Mouse (Mus musculus): ENCODE results near the gene Gm28729. TPM values are rescaled to one million over a fixed set of nuclear protein-coding genes. Genes with fewer than 3 reads are reported as not detected.
"Not testable (repeated sequence)": the region's sequence is repeated elsewhere in the genome, so short reads cannot be mapped to it uniquely, and the experiment has no call there.

Gene Gm28729
- polyA plus RNA-seq, 1 experiment from 2014 or later, result not detected

DNA sequence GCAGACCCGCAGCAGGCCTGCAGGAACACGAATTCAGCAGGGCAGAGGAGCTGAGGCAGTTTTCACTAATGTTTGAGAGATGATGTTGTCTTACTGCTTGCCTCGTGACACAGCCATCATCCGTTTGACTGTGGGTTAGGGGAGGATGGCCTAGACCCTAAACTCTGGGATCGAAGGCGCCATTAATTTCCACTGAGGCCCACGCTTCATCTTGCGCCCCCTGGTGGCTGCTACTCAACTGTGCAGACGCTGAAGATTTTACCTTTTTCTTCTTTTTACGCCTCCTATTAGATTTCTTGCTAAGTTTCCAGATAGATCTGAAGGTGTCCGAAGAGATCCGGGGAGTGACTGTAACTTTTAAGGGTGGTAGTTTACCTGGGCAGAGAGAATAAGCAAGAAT is 33.3 kb downstream of the Gm28729 start:
- no peak overlapping the region for H3K27ac ChIP-seq (ENCODE audit: poor library complexity, severe bottlenecking)
- no peaks in the 10 kb centered on the region for H3K36me3 ChIP-seq
- 0 out of 2 replicates have a peak, but pooled peaks cover 8% of the 10 kb centered on the region for H3K4me1 ChIP-seq (replicated peaks)
- H3K9me3 ChIP-seq (replicated peaks), result no peaks in the 10 kb centered on the region
- H3K4me2 ChIP-seq, result no peak overlapping the region
- no peak overlapping the region for H3K9ac ChIP-seq
- H3K4me3 ChIP-seq, result no peak overlapping the region
- WGBS, result 41% methylated on average over 12 of the region's 12 CpGs
- H3K27me3 ChIP-seq (replicated peaks), result no peaks in the 10 kb centered on the region
- no peak for ATAC-seq (ENCODE audit: insufficient number of reproducible peaks, low FRiP score)

DNA sequence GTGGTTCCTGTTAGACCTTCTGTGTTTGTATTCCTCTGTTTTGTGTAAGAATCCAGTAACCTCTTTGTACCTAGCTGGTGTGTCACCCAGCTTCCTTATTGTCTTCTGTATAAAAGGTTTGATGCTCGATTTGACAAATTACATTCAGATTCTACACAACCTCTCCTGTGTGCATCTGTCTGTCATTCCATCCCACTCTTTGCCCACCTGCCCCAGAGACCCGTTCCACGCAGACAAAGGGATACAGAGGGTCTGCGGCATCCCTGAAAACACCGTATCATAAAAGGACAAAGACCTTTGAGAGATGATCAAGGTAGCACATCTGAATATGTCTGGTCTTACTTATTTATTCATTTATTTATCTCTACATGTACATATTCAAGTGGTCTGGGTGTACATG is 37.2 kb downstream of the Gm28729 start:
- not testable (repeated sequence) for H3K9me3 ChIP-seq (replicated peaks); H3K4me1 ChIP-seq (replicated peaks); H3K36me3 ChIP-seq; H3K9ac ChIP-seq; ATAC-seq (ENCODE audit: insufficient number of reproducible peaks, low FRiP score); H3K27me3 ChIP-seq (replicated peaks); H3K4me3 ChIP-seq; H3K4me2 ChIP-seq; H3K27ac ChIP-seq (ENCODE audit: poor library complexity, severe bottlenecking)
- 91% methylated on average over 5 of the region's 5 CpGs for WGBS

DNA sequence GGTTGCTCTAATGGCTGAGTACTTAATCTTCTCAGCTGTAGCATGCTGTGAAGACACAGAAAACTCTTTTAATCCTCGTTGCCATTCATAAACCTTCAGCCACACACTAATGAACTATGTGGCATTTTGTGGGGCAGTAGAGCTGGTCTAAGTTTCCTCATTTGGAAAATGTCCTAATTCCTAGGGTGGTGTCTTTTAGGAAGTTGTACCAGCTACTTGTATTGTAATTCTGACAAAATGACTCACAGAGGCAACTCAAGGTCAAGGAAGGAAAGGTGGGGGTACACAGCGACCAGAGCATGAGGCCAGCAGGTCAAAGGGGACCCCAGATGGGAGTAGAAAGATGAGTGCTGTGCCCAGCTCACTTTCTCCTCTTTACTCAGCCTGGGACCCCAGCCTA is 41.4 kb downstream of the Gm28729 start:
- Histone ChIP-seq H3K9ac (no peak overlapping the region), H3K4me1 (replicated peaks) (no peaks in the 10 kb centered on the region), H3K4me3 (no peak overlapping the region), H3K9me3 (replicated peaks) (0 out of 2 replicates have a peak, but pooled peaks cover 4% of the 10 kb centered on the region), H3K27ac (ENCODE audit: poor library complexity, severe bottlenecking) (no peak overlapping the region), H3K4me2 (no peak overlapping the region), H3K36me3 (no peaks in the 10 kb centered on the region), H3K27me3 (replicated peaks) (no peaks in the 10 kb centered on the region; the same call in 1 of the 2 replicates)
- WGBS, result 55% methylated on average over 2 of the region's 2 CpGs
- no peak for ATAC-seq (ENCODE audit: insufficient number of reproducible peaks, low FRiP score)

DNA sequence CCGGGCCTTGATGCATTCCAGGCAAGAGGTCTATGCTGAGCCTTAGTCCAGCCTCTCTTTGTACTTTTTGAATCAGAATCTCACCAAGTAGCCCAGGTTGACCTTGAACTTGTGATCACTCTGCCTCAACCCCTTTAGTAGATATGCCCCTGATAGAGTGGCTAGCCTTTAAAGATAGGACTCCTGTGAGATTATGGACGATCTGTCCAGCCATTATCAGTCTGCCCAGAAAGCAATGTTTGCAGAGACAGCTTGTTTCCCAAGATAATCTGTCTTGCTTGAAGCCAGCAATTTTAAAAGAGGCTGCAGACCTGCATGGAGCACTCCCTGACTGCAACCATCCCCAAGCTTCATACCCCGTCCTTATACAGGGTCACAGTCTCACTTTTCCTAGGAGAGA is 42.0 kb downstream of the Gm28729 start:
- Histone ChIP-seq H3K4me3 (no peak overlapping the region), H3K9me3 (replicated peaks) (0 out of 2 replicates have a peak, but pooled peaks cover 4% of the 10 kb centered on the region), H3K4me2 (no peak overlapping the region), H3K4me1 (replicated peaks) (no peaks in the 10 kb centered on the region), H3K36me3 (no peaks in the 10 kb centered on the region), H3K27me3 (replicated peaks) (no peaks in the 10 kb centered on the region; the same call in 1 of the 2 replicates), H3K9ac (no peak overlapping the region), H3K27ac (ENCODE audit: poor library complexity, severe bottlenecking) (no peak overlapping the region)
- WGBS, result 47% methylated on average over 3 of the region's 3 CpGs
- ATAC-seq (ENCODE audit: insufficient number of reproducible peaks, low FRiP score), result no peak

DNA sequence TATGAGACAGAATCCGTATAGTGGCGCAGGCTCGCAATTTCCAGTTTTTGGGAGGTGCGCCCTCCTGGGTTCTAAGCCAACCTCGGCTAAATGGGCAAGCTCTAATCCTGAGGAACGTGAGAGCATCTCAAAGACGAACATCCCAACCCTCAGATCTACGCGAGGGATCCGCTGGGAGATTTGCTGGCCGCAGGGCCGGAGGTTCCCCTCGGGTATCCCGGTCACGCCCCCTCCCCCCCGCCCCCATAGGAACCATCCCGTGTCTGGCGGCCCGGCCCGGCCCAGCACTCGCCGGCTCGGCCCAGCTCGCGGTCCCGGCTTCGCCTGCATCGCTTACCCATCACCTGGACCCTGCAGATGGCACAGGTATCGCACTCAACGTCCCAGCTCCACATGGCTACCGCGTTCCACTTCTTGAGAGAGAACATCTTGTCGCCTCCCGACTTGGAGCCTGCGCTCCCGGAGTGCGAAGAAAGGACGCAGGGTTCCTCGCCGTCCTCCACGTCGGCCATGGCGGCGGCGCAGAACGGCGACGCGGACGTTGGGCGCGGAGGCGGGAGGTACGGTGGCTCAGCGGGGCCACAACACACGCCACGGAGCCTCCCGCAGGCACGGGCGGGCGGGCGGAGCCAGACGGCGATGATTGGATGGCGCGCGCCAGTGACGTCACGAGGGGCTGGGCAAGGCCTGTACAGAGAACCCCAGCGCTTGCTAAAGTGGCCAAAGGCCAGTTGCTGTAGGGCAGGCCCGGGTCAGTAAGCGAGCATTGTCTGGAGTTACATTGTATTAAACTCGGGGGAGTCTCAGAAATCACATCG is 46.8 kb downstream of the Gm28729 start, which contains the start of gene Rnf7:
TSS of gene Rnf7 (minus strand) at position 605 of the 818 bp plus-strand sequence.
- Histone ChIP-seq H3K9me3 (replicated peaks) (no peaks in the 10 kb centered on the region), H3K9ac (peak within 1 kb of the TSS; percentile 94), H3K4me1 (replicated peaks) (peaks cover 15% of the 10 kb centered on the region), H3K4me2 (peak within 1 kb of the TSS; percentile 82), H3K27me3 (replicated peaks) (no peaks in the 10 kb centered on the region; the same call in 1 of the 2 replicates), H3K27ac (ENCODE audit: poor library complexity, severe bottlenecking) (peak within 1 kb of the TSS; percentile 91), H3K36me3 (peaks cover 16% of the 10 kb centered on the region), H3K4me3 (peak within 1 kb of the TSS; percentile 98)
- ATAC-seq (ENCODE audit: insufficient number of reproducible peaks, low FRiP score), result peak; percentile 98
- under 1% methylated on average over 73 of the region's 74 CpGs for WGBS

DNA sequence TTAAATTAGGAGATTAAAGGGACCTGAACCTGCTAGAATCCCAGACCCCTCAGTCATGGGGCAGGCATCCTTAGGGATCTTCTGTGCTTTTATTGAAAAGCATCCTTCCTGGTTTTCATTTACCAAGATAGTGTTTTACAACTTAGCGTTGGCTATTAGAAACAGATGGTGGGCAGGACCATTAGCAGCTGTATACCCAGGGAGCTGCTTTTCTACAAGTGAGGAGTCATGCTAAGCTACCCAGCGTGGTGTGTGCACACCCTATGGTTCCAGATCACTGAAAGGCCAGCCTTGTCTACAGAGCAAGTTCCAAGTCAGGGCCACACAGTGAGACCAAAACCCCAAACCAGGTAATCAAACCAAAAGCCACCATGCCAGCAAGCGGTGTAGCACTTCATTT is 52.7 kb downstream of the Gm28729 start:
- WGBS, result 85% methylated on average over 3 of the region's 3 CpGs
- H3K4me1 ChIP-seq (replicated peaks), result peaks cover 18% of the 10 kb centered on the region
- ATAC-seq (ENCODE audit: insufficient number of reproducible peaks, low FRiP score), result no peak
- no peak overlapping the region for H3K4me2 ChIP-seq
- no peaks in the 10 kb centered on the region for H3K27me3 ChIP-seq (replicated peaks)
- no peak overlapping the region for H3K27ac ChIP-seq (ENCODE audit: poor library complexity, severe bottlenecking)
- no peak overlapping the region for H3K4me3 ChIP-seq
- H3K9me3 ChIP-seq (replicated peaks), result no peaks in the 10 kb centered on the region
- H3K36me3 ChIP-seq, result peaks cover 45% of the 10 kb centered on the region
- H3K9ac ChIP-seq, result no peak overlapping the region

DNA sequence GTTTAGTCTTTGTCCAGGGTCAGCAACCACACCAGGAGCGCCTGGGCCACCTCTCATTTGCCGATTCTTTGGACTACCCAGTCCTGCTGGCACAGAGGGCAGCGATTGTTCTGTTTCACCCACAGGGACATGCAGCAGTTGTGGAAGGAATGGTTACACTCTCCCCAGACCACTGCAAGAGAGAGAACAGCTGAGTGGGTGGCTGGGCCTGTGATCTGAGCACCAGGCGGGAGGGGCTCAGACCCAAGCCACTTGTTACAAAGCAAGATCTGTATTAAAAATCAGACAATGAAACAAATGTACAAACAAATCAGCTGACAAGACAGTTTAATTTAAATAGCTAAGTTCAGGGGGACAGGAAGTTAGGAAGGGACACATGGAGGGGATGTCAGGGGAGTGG is 53.4 kb downstream of the Gm28729 start:
- H3K27ac ChIP-seq (ENCODE audit: poor library complexity, severe bottlenecking); ATAC-seq (ENCODE audit: insufficient number of reproducible peaks, low FRiP score); H3K4me3 ChIP-seq; H3K9me3 ChIP-seq (replicated peaks); H3K4me2 ChIP-seq; H3K27me3 ChIP-seq (replicated peaks); H3K9ac ChIP-seq: not testable (repeated sequence)
- peaks cover 11% of the 10 kb centered on the region; the same call in 1 of the 2 replicates for H3K4me1 ChIP-seq (replicated peaks)
- peaks cover 51% of the 10 kb centered on the region for H3K36me3 ChIP-seq
- WGBS, result 86% methylated on average over 4 of the region's 4 CpGs

DNA sequence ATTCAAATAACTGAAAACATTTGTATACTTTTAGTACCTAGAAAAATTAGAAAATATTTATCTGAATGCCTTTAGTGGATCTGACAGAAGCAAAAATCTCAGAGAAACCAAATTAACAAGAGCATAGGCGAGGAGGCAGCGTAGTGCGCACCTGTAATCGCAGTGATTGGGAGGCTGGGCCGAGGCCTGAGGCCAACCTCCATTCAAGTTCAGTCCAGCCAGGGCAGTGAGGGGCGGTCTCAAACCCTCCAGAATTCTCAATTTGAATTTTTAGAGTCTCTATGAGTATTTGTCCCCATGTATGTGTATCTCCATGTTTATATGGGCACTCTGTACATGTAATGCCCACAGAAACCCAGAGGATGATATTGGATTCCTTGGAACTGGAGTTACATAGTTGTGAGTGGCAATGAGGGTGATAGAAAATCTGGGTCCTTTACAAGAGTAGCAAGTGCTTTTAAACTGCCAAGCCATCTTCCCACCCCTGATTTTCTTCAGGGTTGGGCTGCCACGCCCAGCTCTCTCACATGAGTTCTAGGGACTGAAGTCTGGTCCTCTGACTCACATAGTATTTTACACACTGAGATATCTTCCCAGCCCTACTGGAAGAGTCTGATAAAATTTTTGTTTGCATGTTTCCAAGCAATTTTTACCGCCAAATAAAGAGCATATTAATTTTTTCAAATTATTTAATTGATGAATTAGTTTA is 54.6 kb downstream of the Gm28729 start:
- Histone ChIP-seq H3K27me3 (replicated peaks) (no peaks in the 10 kb centered on the region), H3K9me3 (replicated peaks) (no peaks in the 10 kb centered on the region), H3K36me3 (peaks cover 53% of the 10 kb centered on the region), H3K27ac (ENCODE audit: poor library complexity, severe bottlenecking) (no peak overlapping the region), H3K4me1 (replicated peaks) (peaks cover 6% of the 10 kb centered on the region; the same call in 1 of the 2 replicates), H3K4me3 (no peak overlapping the region), H3K9ac (no peak overlapping the region), H3K4me2 (no peak overlapping the region)
- 95% methylated on average over 8 of the region's 8 CpGs for WGBS
- no peak for ATAC-seq (ENCODE audit: insufficient number of reproducible peaks, low FRiP score)

DNA sequence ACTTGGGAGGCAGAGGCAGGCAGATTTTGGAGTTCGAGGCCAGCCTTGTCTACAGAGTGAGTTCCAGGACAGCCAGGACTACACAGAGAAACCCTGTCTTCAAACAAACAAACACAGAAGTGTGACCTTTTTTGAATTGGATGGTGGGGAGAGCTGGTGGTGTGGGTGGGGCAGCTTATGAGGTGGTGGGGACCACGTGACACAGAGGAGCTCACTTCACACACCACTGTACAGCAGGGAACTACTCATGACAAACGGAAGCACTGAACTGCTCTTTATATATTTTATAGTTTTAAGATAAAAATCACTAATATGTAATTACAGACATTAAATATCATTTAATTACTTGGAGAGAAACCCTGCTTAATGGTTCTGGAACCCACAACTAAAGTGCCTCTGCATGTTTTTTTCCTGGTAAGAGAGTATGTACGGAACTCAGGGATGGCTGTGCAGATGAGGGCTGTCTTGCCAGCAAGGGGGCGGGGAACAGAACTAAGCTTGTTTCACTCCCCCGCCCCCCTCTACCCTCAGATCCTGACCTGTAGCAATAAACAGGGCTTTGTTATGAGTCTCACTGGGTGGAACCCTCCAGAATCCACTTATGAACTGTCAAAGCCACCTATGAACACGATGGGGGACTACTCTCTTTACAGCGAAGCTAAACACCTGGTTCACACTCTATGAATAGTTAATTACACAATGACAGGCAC is 55.4 kb downstream of the Gm28729 start:
- Histone ChIP-seq H3K27me3 (replicated peaks) (no peaks in the 10 kb centered on the region), H3K36me3 (peaks cover 53% of the 10 kb centered on the region), H3K9me3 (replicated peaks) (no peaks in the 10 kb centered on the region), H3K4me2 (no peak overlapping the region), H3K4me3 (no peak overlapping the region), H3K27ac (ENCODE audit: poor library complexity, severe bottlenecking) (no peak overlapping the region), H3K4me1 (replicated peaks) (peaks cover 6% of the 10 kb centered on the region; the same call in 1 of the 2 replicates), H3K9ac (no peak overlapping the region)
- no peak for ATAC-seq (ENCODE audit: insufficient number of reproducible peaks, low FRiP score)
- 70% methylated on average over 8 of the region's 8 CpGs for WGBS

DNA sequence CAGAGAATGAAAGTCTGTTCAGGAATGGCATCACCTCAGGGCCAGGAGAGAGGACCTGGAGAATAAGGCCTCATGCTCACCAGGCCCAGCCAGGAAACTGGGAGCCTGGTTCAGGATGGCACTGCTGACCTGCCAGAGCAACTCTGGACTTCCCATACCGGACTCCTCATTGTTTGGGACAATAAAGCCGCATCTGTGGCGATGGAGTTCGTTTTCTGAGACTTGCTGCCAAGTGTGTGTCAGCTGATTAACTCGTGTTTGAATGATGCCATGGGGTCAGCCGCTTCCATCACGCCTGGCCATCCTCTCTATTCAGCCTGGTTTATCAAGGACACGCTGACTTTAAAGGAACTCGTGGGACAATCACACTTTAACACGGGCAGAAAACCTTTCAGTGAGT is 61.4 kb downstream of the Gm28729 start:
- Histone ChIP-seq H3K36me3 (peaks cover 68% of the 10 kb centered on the region), H3K4me2 (no peak overlapping the region), H3K4me3 (no peak overlapping the region), H3K4me1 (replicated peaks) (no peaks in the 10 kb centered on the region), H3K9ac (no peak overlapping the region), H3K27ac (ENCODE audit: poor library complexity, severe bottlenecking) (no peak overlapping the region), H3K27me3 (replicated peaks) (no peaks in the 10 kb centered on the region), H3K9me3 (replicated peaks) (peaks cover 16% of the 10 kb centered on the region)
- ATAC-seq (ENCODE audit: insufficient number of reproducible peaks, low FRiP score), result no peak
- WGBS, result 81% methylated on average over 10 of the region's 10 CpGs

DNA sequence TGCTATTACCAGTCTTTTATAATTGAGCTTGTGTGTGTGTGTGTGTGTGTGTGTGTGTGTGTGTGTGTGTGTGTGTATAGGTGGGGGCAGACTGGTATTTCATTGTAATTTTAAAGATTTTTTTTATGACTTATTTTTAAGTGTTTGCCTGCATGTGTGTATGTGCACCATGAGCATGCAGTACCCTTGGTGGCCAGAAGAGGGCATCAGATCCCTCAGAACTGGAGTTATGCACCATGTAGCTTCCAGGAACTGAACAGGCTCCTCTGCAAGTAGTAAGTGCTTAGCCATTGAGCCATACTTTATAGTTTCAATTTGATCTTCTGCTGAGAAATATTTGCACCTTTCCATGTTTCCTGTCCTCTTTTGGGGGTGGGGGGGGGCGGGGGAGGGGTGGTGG is 63.5 kb downstream of the Gm28729 start:
- H3K27ac ChIP-seq (ENCODE audit: poor library complexity, severe bottlenecking), result no peak overlapping the region
- H3K4me3 ChIP-seq, result no peak overlapping the region
- peaks cover 48% of the 10 kb centered on the region for H3K36me3 ChIP-seq
- 62% methylated on average over 1 of the region's 1 CpGs for WGBS
- no peak overlapping the region for H3K4me2 ChIP-seq
- no peaks in the 10 kb centered on the region for H3K4me1 ChIP-seq (replicated peaks)
- H3K9me3 ChIP-seq (replicated peaks), result peaks cover 16% of the 10 kb centered on the region
- no peak for ATAC-seq (ENCODE audit: insufficient number of reproducible peaks, low FRiP score)
- H3K9ac ChIP-seq, result no peak overlapping the region
- H3K27me3 ChIP-seq (replicated peaks), result no peaks in the 10 kb centered on the region

Data from heart, embryonic 12.5 days (tissue).